Mouse (Mus musculus): ENCODE results near the gene Zbtb45. TPM values are rescaled to one million over a fixed set of nuclear protein-coding genes. Genes with fewer than 3 reads are reported as not detected.

The Zbtb45 gene
- polyA plus RNA-seq, 1 experiment from 2014 or later: 25.0 TPM

GRCm38 (mm10) chr7:13044254-13044625, 34.4 kb upstream of the Zbtb45 start:
- H3K9ac ChIP-seq (ENCODE audit: low read depth, low read length): peak overlapping the region; percentile 66
- H3K9me3 ChIP-seq (ENCODE audit: control insufficient read depth, low read length): no peaks in the 10 kb centered on the region
- H3K4me2 ChIP-seq (replicated peaks; ENCODE audit: low read depth, low read length): peak overlapping the region; percentile 92
- peak overlapping the region; percentile 40 for H3K4me3 ChIP-seq (ENCODE audit: low read depth, low read length)
- no peaks in the 10 kb centered on the region for H3K36me3 ChIP-seq (ENCODE audit: control insufficient read depth, insufficient read depth, low read length)
- H3K27ac ChIP-seq (ENCODE audit: low read depth, low read length): no peak overlapping the region
- H3K27me3 ChIP-seq (ENCODE audit: control insufficient read depth, insufficient read depth, low read length): peaks cover 35% of the 10 kb centered on the region
- peaks cover 8% of the 10 kb centered on the region; the same call in 1 of the 2 replicates for H3K4me1 ChIP-seq (replicated peaks; ENCODE audit: control insufficient read depth, insufficient read depth, low read length)
- 4% methylated on average over 23 of the region's 23 CpGs for WGBS
- ATAC-seq (ENCODE audit: low FRiP score): peak; percentile 15; the same call in 1 of the 2 replicates
- DNase-seq (ENCODE audit: low spot score): no peak

DNA sequence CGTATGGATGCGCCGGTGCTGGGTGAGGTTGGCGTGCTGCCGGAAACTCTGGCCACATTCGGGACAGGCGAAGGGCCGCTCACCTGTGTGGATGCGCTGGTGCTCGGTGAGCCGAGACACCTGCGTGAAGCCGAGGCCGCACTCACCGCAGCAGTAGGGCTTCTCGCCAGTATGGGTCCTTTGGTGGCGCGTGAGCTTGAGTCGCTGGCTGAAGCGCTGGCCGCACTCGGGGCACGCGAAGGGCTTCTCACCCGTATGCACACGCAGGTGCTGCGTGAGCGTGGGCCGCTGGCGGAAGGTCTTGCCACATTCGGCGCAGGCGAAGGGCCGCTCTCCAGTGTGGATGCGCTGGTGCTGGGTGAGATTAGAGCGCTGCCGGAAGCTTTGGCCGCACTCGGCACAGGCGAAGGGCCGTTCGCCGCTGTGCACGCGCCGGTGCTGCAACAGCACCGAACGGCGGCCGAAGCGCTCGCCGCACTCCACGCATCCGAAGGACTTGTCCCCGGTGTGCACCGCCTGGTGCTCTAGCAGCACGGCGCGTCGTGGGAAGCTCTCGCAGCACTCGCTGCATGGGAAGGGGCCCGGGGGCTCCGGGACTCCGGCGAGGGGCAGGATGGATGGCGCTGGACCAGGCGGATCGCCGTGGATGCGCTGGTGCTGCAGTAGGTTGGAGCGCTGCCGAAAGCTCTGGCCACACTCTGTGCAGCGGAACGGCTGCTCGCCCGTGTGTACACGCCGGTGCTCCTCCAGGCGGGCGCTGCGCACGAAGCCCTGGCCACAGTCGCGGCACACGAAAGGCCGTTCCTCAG, 33.8 kb upstream of the Zbtb45 start:
- no peaks in the 10 kb centered on the region for H3K36me3 ChIP-seq (ENCODE audit: control insufficient read depth, insufficient read depth, low read length)
- H3K27ac ChIP-seq (ENCODE audit: low read depth, low read length): no peak overlapping the region
- 6% methylated on average over 85 of the region's 88 CpGs for WGBS
- no peaks in the 10 kb centered on the region for H3K9me3 ChIP-seq (ENCODE audit: control insufficient read depth, low read length)
- peak overlapping the region; percentile 92 for H3K4me2 ChIP-seq (replicated peaks; ENCODE audit: low read depth, low read length)
- H3K4me1 ChIP-seq (replicated peaks; ENCODE audit: control insufficient read depth, insufficient read depth, low read length): peaks cover 10% of the 10 kb centered on the region; the same call in 1 of the 2 replicates
- DNase-seq (ENCODE audit: low spot score) (peak; percentile 62), ATAC-seq (ENCODE audit: low FRiP score) (peak; percentile 44)
- H3K4me3 ChIP-seq (ENCODE audit: low read depth, low read length): peak overlapping the region; percentile 40
- peak overlapping the region; percentile 66 for H3K9ac ChIP-seq (ENCODE audit: low read depth, low read length)
- H3K27me3 ChIP-seq (ENCODE audit: control insufficient read depth, insufficient read depth, low read length): peaks cover 35% of the 10 kb centered on the region

GRCm38 (mm10) chr7:13043120-13043444, 33.2 kb upstream of the Zbtb45 start:
- Histone ChIP-seq H3K4me1 (replicated peaks; ENCODE audit: control insufficient read depth, insufficient read depth, low read length) (peaks cover 10% of the 10 kb centered on the region; the same call in 1 of the 2 replicates), H3K4me3 (ENCODE audit: low read depth, low read length) (peak overlapping the region; percentile 40), H3K27me3 (ENCODE audit: control insufficient read depth, insufficient read depth, low read length) (peaks cover 35% of the 10 kb centered on the region), H3K9me3 (ENCODE audit: control insufficient read depth, low read length) (no peaks in the 10 kb centered on the region), H3K36me3 (ENCODE audit: control insufficient read depth, insufficient read depth, low read length) (no peaks in the 10 kb centered on the region), H3K9ac (ENCODE audit: low read depth, low read length) (no peak overlapping the region), H3K27ac (ENCODE audit: low read depth, low read length) (no peak overlapping the region), H3K4me2 (replicated peaks; ENCODE audit: low read depth, low read length) (peak overlapping the region; percentile 92; the same call in 1 of the 2 replicates)
- no peak for ATAC-seq (ENCODE audit: low FRiP score)
- 38% methylated on average over 16 of the region's 16 CpGs for WGBS
- DNase-seq (ENCODE audit: low spot score): no peak

GRCm38 (mm10) chr7:13042511-13042910, 32.7 kb upstream of the Zbtb45 start:
- Histone ChIP-seq H3K27ac (ENCODE audit: low read depth, low read length) (no peak overlapping the region), H3K4me1 (replicated peaks; ENCODE audit: control insufficient read depth, insufficient read depth, low read length) (peaks cover 10% of the 10 kb centered on the region; the same call in 1 of the 2 replicates), H3K36me3 (ENCODE audit: control insufficient read depth, insufficient read depth, low read length) (no peaks in the 10 kb centered on the region), H3K9me3 (ENCODE audit: control insufficient read depth, low read length) (no peaks in the 10 kb centered on the region), H3K27me3 (ENCODE audit: control insufficient read depth, insufficient read depth, low read length) (peaks cover 35% of the 10 kb centered on the region), H3K4me3 (ENCODE audit: low read depth, low read length) (no peak overlapping the region), H3K9ac (ENCODE audit: low read depth, low read length) (no peak overlapping the region), H3K4me2 (replicated peaks; ENCODE audit: low read depth, low read length) (no peak overlapping the region)
- no peak for ATAC-seq (ENCODE audit: low FRiP score)
- no peak for DNase-seq (ENCODE audit: low spot score)
- 78% methylated on average over 6 of the region's 6 CpGs for WGBS

DNA sequence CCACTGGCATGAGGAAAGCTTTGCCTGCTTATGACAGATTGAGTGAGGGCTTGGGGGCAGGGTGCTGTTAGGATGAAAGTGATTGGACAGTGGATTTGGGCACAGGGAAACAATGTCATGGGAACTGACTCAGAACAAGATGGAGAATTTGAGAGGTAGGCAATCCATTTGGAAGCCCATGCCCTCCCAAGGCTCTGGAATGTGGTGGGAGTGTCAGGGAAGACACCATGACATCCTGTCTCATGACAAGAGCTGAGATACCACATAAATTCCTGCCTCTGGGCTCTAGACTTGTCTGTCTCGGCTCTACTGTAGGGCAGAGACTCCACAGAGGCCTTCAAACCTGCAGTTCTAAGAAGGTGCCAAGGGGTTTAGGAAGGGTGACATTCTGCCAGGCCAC, 31.4 kb upstream of the Zbtb45 start:
- no peak overlapping the region for H3K4me2 ChIP-seq (replicated peaks; ENCODE audit: low read depth, low read length)
- peaks cover 35% of the 10 kb centered on the region for H3K27me3 ChIP-seq (ENCODE audit: control insufficient read depth, insufficient read depth, low read length)

GRCm38 (mm10) chr7:13039181-13039580, 29.3 kb upstream of the Zbtb45 start:
- H3K9ac ChIP-seq (ENCODE audit: low read depth, low read length): peak overlapping the region; percentile 87; the same call in 1 of the 2 replicates
- H3K9me3 ChIP-seq (ENCODE audit: control insufficient read depth, low read length): no peaks in the 10 kb centered on the region
- H3K36me3 ChIP-seq (ENCODE audit: control insufficient read depth, insufficient read depth, low read length): 0 out of 2 replicates have a peak, but pooled peaks cover 2% of the 10 kb centered on the region
- WGBS: 83% methylated on average over 1 of the region's 1 CpGs
- ATAC-seq (ENCODE audit: low FRiP score): no peak
- peaks cover 25% of the 10 kb centered on the region for H3K27me3 ChIP-seq (ENCODE audit: control insufficient read depth, insufficient read depth, low read length)
- no peak overlapping the region; the same call in 1 of the 2 replicates for H3K4me2 ChIP-seq (replicated peaks; ENCODE audit: low read depth, low read length)
- DNase-seq (ENCODE audit: low spot score): no peak
- H3K27ac ChIP-seq (ENCODE audit: low read depth, low read length): no peak overlapping the region
- H3K4me1 ChIP-seq (replicated peaks; ENCODE audit: control insufficient read depth, insufficient read depth, low read length): peaks cover 11% of the 10 kb centered on the region
- H3K4me3 ChIP-seq (ENCODE audit: low read depth, low read length): peak overlapping the region; percentile 68; the same call in 1 of the 2 replicates

More for the DNA sequence above, 31.4 kb upstream of the Zbtb45 start:
- Histone ChIP-seq H3K36me3 (ENCODE audit: control insufficient read depth, insufficient read depth, low read length) (no peaks in the 10 kb centered on the region), H3K9me3 (ENCODE audit: control insufficient read depth, low read length) (no peaks in the 10 kb centered on the region), H3K4me1 (replicated peaks; ENCODE audit: control insufficient read depth, insufficient read depth, low read length) (peaks cover 14% of the 10 kb centered on the region), H3K9ac (ENCODE audit: low read depth, low read length) (no peak overlapping the region), H3K4me3 (ENCODE audit: low read depth, low read length) (no peak overlapping the region), H3K27ac (ENCODE audit: low read depth, low read length) (no peak overlapping the region)
- 60% methylated on average over 1 of the region's 1 CpGs for WGBS
- no peak for DNase-seq (ENCODE audit: low spot score)
- no peak for ATAC-seq (ENCODE audit: low FRiP score)

DNA sequence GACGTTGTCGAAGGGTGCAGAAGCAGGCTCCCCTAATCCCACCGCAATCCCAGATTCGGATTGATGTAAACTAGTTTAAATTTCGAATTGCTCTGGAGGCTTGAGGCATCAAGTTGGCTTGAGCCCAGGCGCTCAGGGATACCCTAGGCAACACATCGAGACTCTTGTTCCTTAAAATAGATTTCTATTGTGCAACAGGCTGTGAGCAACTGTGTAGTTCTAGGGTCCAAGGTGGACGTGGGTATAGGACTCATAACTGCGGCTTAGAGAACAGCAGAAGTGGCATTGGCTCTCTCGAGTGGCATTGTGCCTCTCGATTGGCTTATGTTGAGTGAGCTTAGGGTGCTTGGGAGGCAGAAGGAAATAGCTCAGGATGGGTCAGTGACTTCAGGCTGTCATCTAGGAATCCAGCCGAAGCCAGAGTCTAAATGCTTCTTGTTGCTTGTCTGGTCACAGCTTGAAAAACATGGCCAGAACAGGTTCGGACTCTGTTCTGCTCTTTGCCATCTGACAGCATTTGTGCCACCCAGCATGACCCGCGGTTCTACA, 28.9 kb upstream of the Zbtb45 start:
- H3K9me3 ChIP-seq (ENCODE audit: control insufficient read depth, low read length): no peaks in the 10 kb centered on the region
- H3K27ac ChIP-seq (ENCODE audit: low read depth, low read length): peak overlapping the region; percentile 98
- 27% methylated on average over 15 of the region's 15 CpGs for WGBS
- H3K4me2 ChIP-seq (replicated peaks; ENCODE audit: low read depth, low read length): peak overlapping the region; percentile 71
- H3K27me3 ChIP-seq (ENCODE audit: control insufficient read depth, insufficient read depth, low read length): peaks cover 20% of the 10 kb centered on the region
- ATAC-seq (ENCODE audit: low FRiP score): no peak
- peak overlapping the region; percentile 87 for H3K9ac ChIP-seq (ENCODE audit: low read depth, low read length)
- DNase-seq (ENCODE audit: low spot score): no peak
- peaks cover 13% of the 10 kb centered on the region; the same call in 1 of the 2 replicates for H3K4me1 ChIP-seq (replicated peaks; ENCODE audit: control insufficient read depth, insufficient read depth, low read length)
- H3K4me3 ChIP-seq (ENCODE audit: low read depth, low read length): peak overlapping the region; percentile 68
- 0 out of 2 replicates have a peak, but pooled peaks cover 2% of the 10 kb centered on the region for H3K36me3 ChIP-seq (ENCODE audit: control insufficient read depth, insufficient read depth, low read length)

DNA sequence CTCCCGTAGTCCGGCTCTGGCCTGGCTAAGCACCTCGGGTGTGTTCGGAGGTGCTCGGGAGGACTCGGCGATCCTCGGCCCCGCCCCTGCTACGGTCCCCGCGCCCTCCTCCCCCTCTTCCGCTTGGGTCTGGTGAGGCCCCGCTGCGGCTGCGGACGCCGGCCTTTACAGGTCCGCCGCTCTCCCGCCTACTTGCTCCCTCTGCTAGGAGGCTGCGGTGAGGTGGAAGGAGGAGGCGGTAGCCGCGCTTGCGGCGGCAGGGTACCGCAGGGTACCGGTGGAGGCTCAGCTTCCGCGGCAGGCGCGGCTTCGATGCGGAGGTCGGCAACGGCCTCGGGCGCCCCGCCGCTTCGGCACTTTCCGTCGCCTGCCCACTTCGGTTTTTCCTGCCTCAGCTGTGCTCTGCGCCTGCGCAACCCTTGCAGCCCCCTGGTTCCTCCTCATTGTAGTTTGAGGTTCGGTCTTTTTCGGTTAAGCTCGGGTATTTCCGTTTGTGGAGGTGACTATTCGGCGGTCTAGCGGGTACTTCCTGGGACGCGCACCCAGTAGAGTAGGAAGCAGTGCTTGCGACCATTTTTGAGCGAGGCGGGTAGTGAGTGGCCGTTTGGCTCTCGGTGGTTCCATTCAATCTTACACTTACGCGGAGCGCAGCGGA, 28.2 kb upstream of the Zbtb45 start, which contains the start of gene Ube2m:
TSS of gene Ube2m (minus strand) at position 375 of the 655 bp plus-strand sequence.
- Histone ChIP-seq H3K4me2 (replicated peaks; ENCODE audit: low read depth, low read length) (peak within 1 kb of the TSS; percentile 76), H3K27me3 (ENCODE audit: control insufficient read depth, insufficient read depth, low read length) (peaks cover 13% of the 10 kb centered on the region), H3K36me3 (ENCODE audit: control insufficient read depth, insufficient read depth, low read length) (0 out of 2 replicates have a peak, but pooled peaks cover 2% of the 10 kb centered on the region), H3K9ac (ENCODE audit: low read depth, low read length) (peak within 1 kb of the TSS; percentile 87), H3K27ac (ENCODE audit: low read depth, low read length) (peak within 1 kb of the TSS; percentile 98), H3K4me1 (replicated peaks; ENCODE audit: control insufficient read depth, insufficient read depth, low read length) (peaks cover 14% of the 10 kb centered on the region; the same call in 1 of the 2 replicates), H3K9me3 (ENCODE audit: control insufficient read depth, low read length) (no peaks in the 10 kb centered on the region), H3K4me3 (ENCODE audit: low read depth, low read length) (peak within 1 kb of the TSS; percentile 68)
- peak; percentile 100 for DNase-seq (ENCODE audit: low spot score)
- peak; percentile 92 for ATAC-seq (ENCODE audit: low FRiP score)
- WGBS: under 1% methylated on average over 32 of the region's 65 CpGs

Measured in hindbrain, embryonic 11.5 days (tissue).